29 mouse cellular contexts compared by ENCODE assay signal in genomic region chr10:100014096-100014495, GRCm38 (mm10). TPM values are rescaled to one million over a fixed set of nuclear protein-coding genes. Genes with fewer than 3 reads are reported as not detected.
A peak's percentile ranks its signal among the peaks of the same experiment; 100 is the strongest.
DNase-seq lines count a peak whose midpoint lies in the region; ATAC-seq and TF ChIP-seq lines count a peak whose summit lies in the region.
"Had no signal": no experiment of that assay in that cellular context is flagged by ENCODE, and none has a peak within 500 bp of the region (broad histone marks: within the 10 kb centered on the region; RNA-seq: fewer than 3 reads in every experiment).

No protein-coding gene starts in this region.

- no peaks in the 10 kb centered on the region for H3K36me3 ChIP-seq in limb, embryonic 14.5 days (ENCODE audit: control insufficient read depth, insufficient read depth, low read length)
- H3K36me3 ChIP-seq in limb, embryonic 10.5 days, result no peaks in the 10 kb centered on the region
- no peaks in the 10 kb centered on the region for H3K36me3 ChIP-seq in neural tube, embryonic 15.5 days
- H3K36me3 ChIP-seq in forebrain, postnatal 0 days (ENCODE audit: insufficient read depth), result no peaks in the 10 kb centered on the region
- H3K36me3 ChIP-seq: embryonic facial prominence, embryonic 13.5 days; forebrain, embryonic 10.5 days; G1E; heart, embryonic 10.5 days; heart, embryonic 15.5 days; hindbrain, embryonic 12.5 days; midbrain, embryonic 12.5 days; stomach, embryonic 15.5 days had no signal

- H3K9ac ChIP-seq in limb, embryonic 14.5 days (ENCODE audit: low read depth, low read length, severe bottlenecking), result no peak overlapping the region
- no peak overlapping the region for H3K9ac ChIP-seq in neural tube, embryonic 15.5 days (replicated peaks)
- H3K9ac ChIP-seq in forebrain, postnatal 0 days, result no peak overlapping the region
- H3K9ac ChIP-seq: embryonic facial prominence, embryonic 13.5 days; heart, embryonic 15.5 days; hindbrain, embryonic 12.5 days; midbrain, embryonic 12.5 days; stomach, embryonic 15.5 days had no signal

- 30% methylated on average over 2 of the region's 2 CpGs for WGBS in limb, embryonic 14.5 days
- 35% methylated on average over 2 of the region's 2 CpGs for WGBS in limb, embryonic 10.5 days
- WGBS in neural tube, embryonic 15.5 days, result 46% methylated on average over 2 of the region's 2 CpGs
- 54% methylated on average over 2 of the region's 2 CpGs for WGBS in forebrain, postnatal 0 days

- ATAC-seq in limb, embryonic 14.5 days (ENCODE audit: low FRiP score, low read depth), result no peak
- no peak for ATAC-seq in neural tube, embryonic 15.5 days (ENCODE audit: low FRiP score)
- ATAC-seq in forebrain, postnatal 0 days, result no peak
- ATAC-seq: hindbrain, postnatal 0 days had no signal

- peak; percentile 58 for DNase-seq in heart, adult 11 months
- DNase-seq in heart, postnatal 4 days, result no peak
- peak; percentile 32 for DNase-seq in limb, embryonic 14.5 days (ENCODE audit: low spot score)
- no peak for DNase-seq in limb, embryonic 10.5 days (ENCODE audit: low spot score)
- peak; percentile 18 for DNase-seq in neural tube, embryonic 10.5 days (ENCODE audit: extremely low spot score, low spot score)
- DNase-seq in layer of hippocampus, adult 2 months (ENCODE audit: low spot score in 2 of 2), result no peak
- no peak for DNase-seq in forebrain, postnatal 0 days
- DNase-seq: adrenal gland, adult 8-10 months; cerebellum, adult 11 months; cerebellum, adult 9-10 months; cerebellum, postnatal 36 days; gastrocnemius, postnatal 10 days; kidney, adult 11 months; layer of hippocampus, postnatal 36 days; retina, postnatal 1 day; right cerebral cortex, postnatal 14 days; thymus, postnatal 14 days had no signal

- no peak overlapping the region for H3K4me2 ChIP-seq in limb, embryonic 14.5 days (replicated peaks; ENCODE audit: low read depth, low read length, severe bottlenecking)
- no peak overlapping the region for H3K4me2 ChIP-seq in neural tube, embryonic 15.5 days
- H3K4me2 ChIP-seq in forebrain, postnatal 0 days (ENCODE audit: low read depth), result no peak overlapping the region
- H3K4me2 ChIP-seq: embryonic facial prominence, embryonic 13.5 days; heart, embryonic 15.5 days; hindbrain, embryonic 12.5 days; liver, embryonic 11.5 days; midbrain, embryonic 12.5 days; stomach, embryonic 15.5 days had no signal

- peaks cover 9% of the 10 kb centered on the region for H3K4me1 ChIP-seq in limb, embryonic 14.5 days (ENCODE audit: control insufficient read depth, insufficient read depth, low read length)
- H3K4me1 ChIP-seq in limb, embryonic 10.5 days, result peaks cover 38% of the 10 kb centered on the region
- peaks cover 11% of the 10 kb centered on the region for H3K4me1 ChIP-seq in neural tube, embryonic 15.5 days
- peaks cover 13% of the 10 kb centered on the region for H3K4me1 ChIP-seq in forebrain, postnatal 0 days (ENCODE audit: insufficient read depth)

- no peak for TF ChIP-seq CTCF in layer of hippocampus, adult 2 months (conservative IDR thresholded peaks at IDR 0.05)
- TF ChIP-seq CTCF in forebrain, postnatal 0 days (IDR thresholded peaks at IDR 0.05; ENCODE audit: low read depth), result no peak

- peaks cover 11% of the 10 kb centered on the region for H3K27me3 ChIP-seq in limb, embryonic 14.5 days (ENCODE audit: control insufficient read depth, insufficient read depth, low read length)
- peaks cover 46% of the 10 kb centered on the region for H3K27me3 ChIP-seq in limb, embryonic 10.5 days (ENCODE audit: low read depth, poor library complexity, severe bottlenecking)
- peaks cover 7% of the 10 kb centered on the region; the same call in 1 of the 2 replicates for H3K27me3 ChIP-seq in neural tube, embryonic 15.5 days (replicated peaks)
- no peaks in the 10 kb centered on the region for H3K27me3 ChIP-seq in forebrain, postnatal 0 days (ENCODE audit: insufficient read depth, low read length)
- H3K27me3 ChIP-seq: heart, embryonic 15.5 days; stomach, embryonic 15.5 days had no signal

- H3K27ac ChIP-seq in limb, embryonic 14.5 days (replicated peaks; ENCODE audit: low read depth, low read length), result no peak overlapping the region
- no peak overlapping the region for H3K27ac ChIP-seq in limb, embryonic 10.5 days
- no peak overlapping the region for H3K27ac ChIP-seq in neural tube, embryonic 15.5 days (replicated peaks)
- no peak overlapping the region for H3K27ac ChIP-seq in layer of hippocampus, adult 2 months
- H3K27ac ChIP-seq in forebrain, postnatal 0 days (ENCODE audit: low read depth, low read length), result no peak overlapping the region
- H3K27ac ChIP-seq: embryonic facial prominence, embryonic 13.5 days; forebrain, embryonic 10.5 days; heart, embryonic 10.5 days; heart, embryonic 15.5 days; hindbrain, embryonic 12.5 days; hindbrain, postnatal 0 days; midbrain, embryonic 12.5 days; stomach, embryonic 15.5 days had no signal

- H3K9me3 ChIP-seq in limb, embryonic 14.5 days (ENCODE audit: control insufficient read depth, low read length), result no peaks in the 10 kb centered on the region
- H3K9me3 ChIP-seq in limb, embryonic 10.5 days (replicated peaks), result no peaks in the 10 kb centered on the region
- H3K9me3 ChIP-seq in neural tube, embryonic 15.5 days (replicated peaks), result no peaks in the 10 kb centered on the region
- H3K9me3 ChIP-seq in forebrain, postnatal 0 days (ENCODE audit: low read length), result no peaks in the 10 kb centered on the region
- H3K9me3 ChIP-seq: embryonic facial prominence, embryonic 13.5 days; forebrain, embryonic 10.5 days; heart, embryonic 10.5 days; heart, embryonic 15.5 days; hindbrain, embryonic 12.5 days; midbrain, embryonic 12.5 days; stomach, embryonic 15.5 days had no signal

- TF ChIP-seq POLR2A in limb, embryonic 14.5 days (IDR thresholded peaks at IDR 0.05; ENCODE audit: borderline replicate concordance, extremely low read depth, insufficient read depth, insufficient read length), result no peak

- H3K4me3 ChIP-seq in limb, embryonic 14.5 days (replicated peaks; ENCODE audit: low read length), result no peak overlapping the region
- no peak overlapping the region for H3K4me3 ChIP-seq in limb, embryonic 10.5 days
- no peak overlapping the region for H3K4me3 ChIP-seq in neural tube, embryonic 15.5 days (replicated peaks)
- no peak overlapping the region for H3K4me3 ChIP-seq in layer of hippocampus, adult 2 months
- H3K4me3 ChIP-seq in forebrain, postnatal 0 days (ENCODE audit: low read depth, low read length), result no peak overlapping the region
- H3K4me3 ChIP-seq: embryonic facial prominence, embryonic 13.5 days; forebrain, embryonic 10.5 days; heart, embryonic 10.5 days; heart, embryonic 15.5 days; hindbrain, embryonic 12.5 days; midbrain, embryonic 12.5 days; stomach, embryonic 15.5 days had no signal

RNA-seq across cellular contexts. Expression of gene Kitl, which starts 1.3 kb away (rescaled TPM):
- 100 to 1,000 TPM in 1 of 2 experiments, 10 to 100 TPM in 1; 96.3 to 105 TPM for total RNA-seq in heart, postnatal 4 days (2021)
- 13.8 and 16.3 TPM in 2 replicates for polyA plus RNA-seq in limb, embryonic 14.5 days (2012; rRNA removed)
- polyA plus RNA-seq in limb, embryonic 14.5 days (2014; fragmentation: Nextera tagmentation; extraction: Ambion mirVana), result 35.0 and 38.4 TPM in 2 replicates
- 7.0 and 9.0 TPM in 2 replicates for polyA plus RNA-seq in limb, embryonic 10.5 days (2016; fragmentation: Nextera tagmentation; extraction: Ambion mirVana)
- 24.5 and 26.5 TPM in 2 replicates for polyA plus RNA-seq in neural tube, embryonic 15.5 days (2015; fragmentation: Nextera tagmentation; extraction: Ambion mirVana)
- total RNA-seq in layer of hippocampus, adult 2 months (2021), result 10 to 100 TPM; 21.4 to 21.6 TPM
- 76.6 and 110 TPM in 2 replicates for total RNA-seq in forebrain, postnatal 0 days (2014; rRNA removed)
- polyA plus RNA-seq in forebrain, postnatal 0 days (2015; fragmentation: Nextera tagmentation; extraction: Ambion mirVana), result 45.0 and 81.6 TPM in 2 replicates
- total RNA-seq: megakaryocyte progenitor cell, adult 5-6 weeks had no signal
- polyA plus RNA-seq: G1E had no signal

Comparison
In these comparisons a context has a peak if more than half of its experiments do, and no peak if none do; other contexts are left out.
1. DNase-seq: peak in heart, adult 11 months (single experiment), limb, embryonic 14.5 days (single experiment) and neural tube, embryonic 10.5 days (single experiment); none in heart, postnatal 4 days (single experiment), limb, embryonic 10.5 days (single experiment), layer of hippocampus, adult 2 months (0 of 2) and forebrain, postnatal 0 days (single experiment).